Mouse (Mus musculus) ES-Bruce4 (cell line): ENCODE results near the gene Gm5478. TPM values are rescaled to one million over a fixed set of nuclear protein-coding genes. Genes with fewer than 3 reads are reported as not detected.
"Not testable (repeated sequence)": the region's sequence is repeated elsewhere in the genome, so short reads cannot be mapped to it uniquely, and the experiment has no call there.

ENCODE experiments used
- H3K27ac ChIP-seq: 2 replicates; pipeline ENCODE4 v1.5.1; 2012; ENCODE audit warnings: low read length, inconsistent platforms; ENCODE audit not compliant: insufficient read depth
- H3K27me3 ChIP-seq: 2 replicates; pipeline ENCODE4 v1.6.1; 2012; ENCODE audit warnings: mild to moderate bottlenecking, low read length, inconsistent platforms; ENCODE audit not compliant: control insufficient read depth, poor library complexity, insufficient read depth, severe bottlenecking
- H3K36me3 ChIP-seq: 2 replicates; pipeline ENCODE4 v1.6.1; 2012; ENCODE audit warnings: inconsistent platforms, mild to moderate bottlenecking, low read length, moderate library complexity; ENCODE audit not compliant: control insufficient read depth, poor library complexity, insufficient read depth, severe bottlenecking
- H3K4me1 ChIP-seq: one replicate; pipeline ENCODE4 v1.8.1; 2011; ENCODE audit warnings: low read length; ENCODE audit not compliant: control insufficient read depth, insufficient read depth
- H3K4me3 ChIP-seq: 2 replicates; pipeline ENCODE4 v1.5.1; 2011; ENCODE audit warnings: low read depth, mild to moderate bottlenecking, low read length
- H3K9ac ChIP-seq: 2 replicates; pipeline ENCODE4 v1.6.1; 2012; ENCODE audit warnings: low read depth, mild to moderate bottlenecking, inconsistent platforms; ENCODE audit not compliant: poor library complexity, severe bottlenecking
- H3K9me3 ChIP-seq: replicated peaks from 2 replicates; pipeline ENCODE4 v1.6.1; 2012; ENCODE audit warnings: mild to moderate bottlenecking, low read length, inconsistent platforms; ENCODE audit not compliant: control insufficient read depth, poor library complexity, insufficient read depth, severe bottlenecking
- CTCF ChIP-seq: IDR thresholded peaks from one replicate; pipeline ENCODE4 v1.8.1; 2011; ENCODE audit warnings: low read depth, low read length
- EP300 ChIP-seq: IDR thresholded peaks from 2 replicates; pipeline ENCODE4 v1.6.1; 2011; ENCODE audit warnings: low read depth, low read length; ENCODE audit not compliant: insufficient read depth
- POLR2A ChIP-seq: IDR thresholded peaks from one replicate; pipeline ENCODE4 v1.8.1; 2011; ENCODE audit warnings: low read length; ENCODE audit not compliant: insufficient read depth
- polyA plus RNA-seq: library from polyadenylated mRNA; stranded (reverse); fragments of >200 nt; gene quantifications from 2 replicates; pipeline ENCODE4 v1.2.4, GENCODE M21; 2011; ENCODE audit warnings: low read depth; ENCODE audit not compliant: missing spikeins, insufficient read depth, insufficient read length

The Gm5478 gene
- not detected in 2 replicates for polyA plus RNA-seq

- H3K9ac ChIP-seq = no peak within 1 kb of the TSS
- no peaks in the 10 kb centered on the region for H3K9me3 ChIP-seq
- no peaks in the 10 kb centered on the region for H3K4me1 ChIP-seq
- no peaks in the 10 kb centered on the region for H3K27me3 ChIP-seq
- H3K36me3 ChIP-seq = no peaks in the 10 kb centered on the region
- no peak within 1 kb of the TSS for H3K4me3 ChIP-seq
- no peak within 1 kb of the TSS for H3K27ac ChIP-seq
- TF ChIP-seq EP300 (no peak), CTCF (no peak), POLR2A (no peak)
Observed at GRCm38 (mm10) chr15:101647280-101647679, at the start of gene Gm5478. Gene Gm5478, minus strand, starts transcription at chr15:101647380.

GRCm38 (mm10) chr15:101694207-101694606 is 47.0 kb upstream of the Gm5478 start, which contains the start of gene Krt6a:
Gene Krt6a, minus strand, starts transcription at chr15:101694307.
- H3K9ac ChIP-seq = no peak within 1 kb of the TSS

GRCm38 (mm10) chr15:101690460-101690859 is 43.3 kb upstream of the Gm5478 start:
- not testable (repeated sequence) for H3K4me3 ChIP-seq, H3K4me1 ChIP-seq, H3K27ac ChIP-seq, H3K9ac ChIP-seq, H3K27me3 ChIP-seq, H3K9me3 ChIP-seq, H3K36me3 ChIP-seq

More at GRCm38 (mm10) chr15:101694207-101694606, 47.0 kb upstream of the Gm5478 start, which contains the start of gene Krt6a:
- H3K4me1 ChIP-seq = no peaks in the 10 kb centered on the region
- H3K27ac ChIP-seq = no peak within 1 kb of the TSS
- H3K9me3 ChIP-seq = no peaks in the 10 kb centered on the region
- TF ChIP-seq POLR2A (no peak), CTCF (no peak), EP300 (no peak)
- H3K36me3 ChIP-seq = no peaks in the 10 kb centered on the region
- no peak within 1 kb of the TSS for H3K4me3 ChIP-seq
- no peaks in the 10 kb centered on the region for H3K27me3 ChIP-seq

- H3K9me3 ChIP-seq = no peaks in the 10 kb centered on the region
- no peak overlapping the region for H3K27ac ChIP-seq
- no peak for TF ChIP-seq POLR2A
- TF ChIP-seq EP300 = no peak
- TF ChIP-seq CTCF = no peak
- no peak overlapping the region for H3K9ac ChIP-seq
- H3K36me3 ChIP-seq = no peaks in the 10 kb centered on the region
- no peak overlapping the region for H3K4me3 ChIP-seq
- no peaks in the 10 kb centered on the region for H3K27me3 ChIP-seq
- no peaks in the 10 kb centered on the region for H3K4me1 ChIP-seq
Observed at GRCm38 (mm10) chr15:101688161-101688560, 41.0 kb upstream of the Gm5478 start.

- no peaks in the 10 kb centered on the region for H3K4me1 ChIP-seq
- H3K27ac ChIP-seq = no peak within 1 kb of the TSS
- no peak for TF ChIP-seq EP300
- TF ChIP-seq CTCF = no peak
- H3K4me3 ChIP-seq = no peak within 1 kb of the TSS
- no peaks in the 10 kb centered on the region for H3K36me3 ChIP-seq
- H3K9ac ChIP-seq = no peak within 1 kb of the TSS
- no peaks in the 10 kb centered on the region; the same call in 1 of the 2 replicates for H3K9me3 ChIP-seq
- H3K27me3 ChIP-seq = no peaks in the 10 kb centered on the region
Observed at GRCm38 (mm10) chr15:101680187-101680586, 33.0 kb upstream of the Gm5478 start, which contains the start of gene Krt6b. Gene Krt6b, minus strand, starts transcription at chr15:101680287.

GRCm38 (mm10) chr15:101675978-101676377 is 28.8 kb upstream of the Gm5478 start:
- TF ChIP-seq CTCF (no peak), EP300 (no peak), POLR2A (no peak)
- no peaks in the 10 kb centered on the region for H3K4me1 ChIP-seq
- H3K9ac ChIP-seq = no peak overlapping the region
- no peak overlapping the region for H3K27ac ChIP-seq
- no peaks in the 10 kb centered on the region for H3K36me3 ChIP-seq
- no peaks in the 10 kb centered on the region for H3K27me3 ChIP-seq
- no peaks in the 10 kb centered on the region for H3K9me3 ChIP-seq
- H3K4me3 ChIP-seq = no peak overlapping the region
